Mouse (Mus musculus): ENCODE results near the gene Specc1l.

DNA sequence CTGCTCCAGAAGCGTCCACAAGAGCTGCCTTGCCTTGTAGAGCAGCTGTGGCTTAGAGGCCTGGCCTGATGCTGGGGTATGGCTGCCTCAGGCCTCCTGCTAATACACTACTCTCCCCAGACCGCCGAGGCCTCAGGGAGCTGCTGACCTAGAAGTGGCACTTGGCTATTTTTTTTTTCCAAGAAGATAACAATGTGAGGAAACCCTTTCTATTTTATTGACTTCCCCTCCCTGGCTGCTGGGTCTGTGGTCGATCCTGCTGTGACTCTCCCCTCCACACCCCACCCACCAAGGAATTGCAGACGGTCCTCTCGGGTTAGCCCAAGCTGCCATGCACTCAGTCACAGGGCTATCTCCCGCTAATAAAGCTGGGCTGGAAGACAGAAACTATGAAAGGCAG lies 122.3 kb downstream of the Specc1l start:
- 0 out of 2 replicates have a peak, but pooled peaks have one; percentile 30 for TF ChIP-seq EP300 (IDR thresholded peaks at IDR 0.05)
- no peak for TF ChIP-seq CTCF (IDR thresholded peaks at IDR 0.05)

Data from lung, postnatal 0 days (tissue).